Mouse (Mus musculus) MEL (cell line): Measurements from ENCODE around the gene Myh3.
A peak's percentile ranks its signal among the peaks of the same experiment; 100 is the strongest.

ENCODE experiments used
- CHD2 ChIP-seq: IDR thresholded peaks from 2 replicates; pipeline ENCODE4 v1.6.1; 2011; ENCODE audit warnings: low read length, improper control_type of control experiment
- CTCF ChIP-seq, 3 experiments: IDR thresholded peaks in 2 of 3; conservative IDR thresholded peaks in 1 of 3; 2 replicates each; pipeline ENCODE4 v1.5.1; 2011 to 2012; ENCODE audit warnings: low read length in 3 of 3, low read depth in 2 of 3, mild to moderate bottlenecking in 2 of 3, improper control_type of control experiment in 1 of 3, inconsistent platforms in 1 of 3, mixed read lengths in 1 of 3, moderate library complexity in 1 of 3; ENCODE audit not compliant: control insufficient read depth in 1 of 3, insufficient read depth in 1 of 3, poor library complexity in 1 of 3, severe bottlenecking in 1 of 3
- E2F4 ChIP-seq: IDR thresholded peaks from 2 replicates; pipeline ENCODE4 v1.6.1; 2011; ENCODE audit warnings: low read depth, low read length, improper control_type of control experiment, borderline replicate concordance
- GATA1 ChIP-seq: IDR thresholded peaks from 2 replicates; pipeline ENCODE4 v1.6.1; 2011; ENCODE audit warnings: low read depth, low read length, improper control_type of control experiment
- MAZ ChIP-seq: IDR thresholded peaks from 2 replicates; pipeline ENCODE4 v1.6.1; 2012; ENCODE audit warnings: low read depth, mild to moderate bottlenecking, inconsistent platforms, low read length, improper control_type of control experiment
- MXI1 ChIP-seq: IDR thresholded peaks from 2 replicates; pipeline ENCODE4 v1.6.1; 2011; ENCODE audit warnings: mild to moderate bottlenecking, low read depth, low read length, improper control_type of control experiment
- MYB ChIP-seq: IDR thresholded peaks from 2 replicates; pipeline ENCODE4 v1.6.1; 2011; ENCODE audit warnings: mild to moderate bottlenecking, low read depth, low read length, improper control_type of control experiment
- MYC ChIP-seq: IDR thresholded peaks from 2 replicates; pipeline ENCODE4 v1.6.1; 2011; ENCODE audit warnings: low read depth, mild to moderate bottlenecking, low read length, improper control_type of control experiment, moderate library complexity
- POLR2A ChIP-seq, 2 experiments: IDR thresholded peaks; 2 replicates each; pipeline ENCODE4 v1.6.1; 2011 to 2012; ENCODE audit warnings: low read length in 2 of 2, mild to moderate bottlenecking in 2 of 2, control low read depth in 1 of 2, improper control_type of control experiment in 1 of 2, low read depth in 1 of 2, moderate library complexity in 1 of 2; ENCODE audit not compliant: control insufficient read depth in 1 of 2, insufficient read depth in 1 of 2, poor library complexity in 1 of 2
- POLR2AphosphoS2 ChIP-seq: IDR thresholded peaks from 2 replicates; pipeline ENCODE4 v1.6.1; 2011; ENCODE audit warnings: low read length, improper control_type of control experiment
- TCF12 ChIP-seq: IDR thresholded peaks from 2 replicates; pipeline ENCODE4 v1.6.1; 2014; ENCODE audit warnings: low read depth, mild to moderate bottlenecking, inconsistent platforms, low read length, improper control_type of control experiment, moderate library complexity
- ZKSCAN1 ChIP-seq: IDR thresholded peaks from 2 replicates; pipeline ENCODE4 v1.6.1; 2012; ENCODE audit warnings: low read depth, mild to moderate bottlenecking, inconsistent platforms, low read length, improper control_type of control experiment, moderate library complexity
- ZMIZ1 ChIP-seq: IDR thresholded peaks from 2 replicates; pipeline ENCODE4 v1.6.1; 2012; ENCODE audit warnings: low read depth, mild to moderate bottlenecking, inconsistent platforms, low read length, improper control_type of control experiment, moderate library complexity

GRCm38 (mm10) chr11:67110168-67110948 lies 32.3 kb downstream of the Myh3 start:
- no peak for TF ChIP-seq POLR2A (IDR thresholded peaks at IDR 0.05; ENCODE audit: control insufficient read depth in 1 of 2, insufficient read depth in 1 of 2, low read depth in 1 of 2, low read length in 2 of 2, poor library complexity in 1 of 2)
- no peak for TF ChIP-seq E2F4
- TF ChIP-seq ZKSCAN1, result no peak
- no peak for TF ChIP-seq POLR2AphosphoS2
- TF ChIP-seq GATA1, result 0 out of 2 replicates have a peak, but pooled peaks have one; percentile 22
- TF ChIP-seq MXI1, result no peak
- peak; percentile 84 to 91 (median 86) for TF ChIP-seq CTCF (IDR thresholded peaks at IDR 0.05 in 2 of 3, conservative IDR thresholded peaks at IDR 0.05 in 1 of 3; ENCODE audit: control insufficient read depth in 1 of 3, insufficient read depth in 1 of 3, low read depth in 2 of 3, low read length in 3 of 3, poor library complexity in 1 of 3, severe bottlenecking in 1 of 3)
- no peak for TF ChIP-seq MYB
- no peak for TF ChIP-seq CHD2
- TF ChIP-seq MYC, result no peak
- no peak for TF ChIP-seq ZMIZ1
- no peak for TF ChIP-seq MAZ
- TF ChIP-seq TCF12, result no peak
